Mouse (Mus musculus) kidney, adult 9 months (tissue): ENCODE results near the gene Gm43518.

Experiments used
- DNase-seq: peaks from one replicate; pipeline ENCODE4 v3.0.0; 2022

The Gm43518 gene

DNA sequence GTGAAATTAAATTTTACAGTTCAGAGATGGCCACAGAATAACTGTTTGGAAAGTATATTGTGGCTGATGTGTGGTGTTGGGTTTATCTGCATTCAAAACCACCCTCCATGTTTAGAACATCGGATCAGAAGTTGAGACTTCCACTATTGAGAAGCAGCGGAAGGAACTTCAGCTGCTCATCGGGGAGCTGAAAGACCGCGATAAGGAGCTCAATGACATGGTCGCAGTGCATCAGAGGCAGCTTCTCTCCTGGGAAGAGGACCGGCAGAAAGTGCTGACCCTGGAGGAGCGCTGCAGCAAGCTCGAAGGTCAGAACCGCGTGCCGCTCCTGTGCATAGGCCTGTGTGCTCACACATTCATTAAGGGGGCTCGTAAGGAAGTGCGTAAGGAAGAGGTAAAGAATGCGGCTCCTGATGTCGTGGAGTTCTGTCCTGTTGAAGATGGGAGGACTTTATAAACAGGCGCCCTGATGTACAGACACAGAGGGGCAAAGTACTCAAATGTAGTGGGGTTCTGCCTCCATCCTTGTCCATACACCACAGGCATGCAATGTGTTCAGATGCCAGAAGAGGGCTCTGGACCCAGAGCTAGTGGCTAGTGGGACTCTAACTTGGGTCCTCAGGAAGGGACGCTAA lies 6.9 kb downstream of the Gm43518 start:
- peak; percentile 29 for DNase-seq

DNA sequence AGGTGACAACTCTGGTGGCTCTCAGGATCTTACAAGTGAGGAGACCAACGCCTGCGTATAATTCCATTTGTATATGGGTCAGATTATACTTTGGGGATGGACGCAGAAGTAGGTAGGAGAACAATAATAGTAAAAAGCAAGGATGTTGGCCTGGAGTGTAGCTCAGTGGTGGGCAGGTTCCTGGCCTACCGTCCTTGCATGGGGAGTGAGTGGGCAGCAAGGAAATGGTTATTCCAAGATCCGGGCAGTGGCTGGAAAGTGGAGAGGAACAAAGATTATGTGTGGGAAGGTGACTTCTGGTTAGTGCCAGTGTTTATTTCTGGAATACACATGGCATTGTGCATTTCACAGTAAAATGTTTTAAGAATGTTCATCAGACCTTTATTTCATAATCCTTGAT lies 8.7 kb downstream of the Gm43518 start:
- DNase-seq, result no peak

DNA sequence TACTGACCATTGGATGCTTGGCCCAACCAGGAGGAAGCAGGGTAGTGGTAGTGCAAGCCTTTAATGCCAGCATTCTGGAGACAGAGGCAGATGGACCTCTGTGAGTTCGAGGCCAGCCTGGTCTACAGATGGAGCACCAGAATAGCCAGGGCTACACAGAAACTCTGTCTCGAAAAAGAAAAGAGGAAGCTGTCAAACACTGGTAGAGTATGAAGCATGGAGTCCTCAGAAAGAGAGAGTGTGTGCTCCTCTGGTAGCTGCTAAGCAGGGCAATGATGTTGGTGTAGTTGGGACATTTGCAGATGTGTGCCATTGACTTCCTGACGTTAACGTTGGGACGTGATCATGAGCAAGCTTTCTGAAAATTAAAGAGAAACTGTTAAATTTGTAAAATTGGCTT lies 11.3 kb downstream of the Gm43518 start:
- DNase-seq, result no peak

DNA sequence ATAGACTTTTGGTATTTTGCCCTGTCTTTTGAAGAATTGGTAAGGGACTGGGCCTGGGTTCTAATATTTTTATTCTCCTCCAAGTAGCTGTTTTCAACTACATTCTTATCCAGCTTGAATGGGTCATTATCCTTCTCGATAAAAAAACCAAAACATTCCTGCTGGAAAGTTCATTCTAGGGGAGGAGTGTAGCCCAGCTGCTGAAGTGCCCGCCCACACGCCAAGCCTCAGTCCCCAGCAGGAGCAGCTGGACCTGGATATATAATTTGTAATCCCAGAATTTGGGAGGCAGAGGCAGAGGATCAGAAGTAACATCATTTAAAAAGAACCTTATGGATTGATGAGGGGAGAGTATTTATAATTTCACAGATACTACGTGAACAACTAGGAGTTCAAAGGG lies 19.3 kb downstream of the Gm43518 start:
- no peak for DNase-seq

DNA sequence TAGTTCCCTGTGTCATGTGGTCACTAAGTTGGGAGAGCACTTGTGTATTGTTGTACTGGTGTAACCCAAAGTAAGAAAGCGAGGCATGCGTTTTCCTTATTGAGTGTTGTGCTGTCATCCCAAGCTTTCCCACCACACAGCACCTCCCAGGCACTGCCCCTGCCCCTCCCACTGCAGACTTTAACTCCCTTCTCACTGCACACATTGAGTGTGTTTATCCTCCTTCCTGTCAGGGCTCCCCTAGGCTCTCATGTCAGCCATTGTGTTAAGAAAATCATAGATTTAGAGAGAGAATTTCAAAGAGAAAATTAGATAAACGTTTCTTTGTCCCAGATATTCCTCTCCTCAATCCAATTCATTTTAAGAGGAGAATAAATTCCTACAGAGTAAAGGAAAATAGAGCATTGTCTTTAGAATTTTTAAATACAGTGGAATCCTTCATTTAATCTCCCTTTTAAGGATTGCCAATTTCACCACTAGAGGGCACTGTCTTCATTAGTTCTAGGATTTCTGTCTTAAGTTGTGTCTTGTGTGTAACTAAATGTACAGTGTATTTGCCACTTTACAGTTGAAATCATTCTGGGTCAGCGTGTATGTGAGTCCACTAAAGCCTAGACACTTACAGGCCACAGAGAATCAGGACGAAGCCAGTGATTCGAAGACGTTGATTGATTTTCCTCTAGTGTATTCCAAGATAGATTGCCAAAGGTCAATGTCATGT lies 20.0 kb downstream of the Gm43518 start:
- peak; percentile 72 for DNase-seq

DNA sequence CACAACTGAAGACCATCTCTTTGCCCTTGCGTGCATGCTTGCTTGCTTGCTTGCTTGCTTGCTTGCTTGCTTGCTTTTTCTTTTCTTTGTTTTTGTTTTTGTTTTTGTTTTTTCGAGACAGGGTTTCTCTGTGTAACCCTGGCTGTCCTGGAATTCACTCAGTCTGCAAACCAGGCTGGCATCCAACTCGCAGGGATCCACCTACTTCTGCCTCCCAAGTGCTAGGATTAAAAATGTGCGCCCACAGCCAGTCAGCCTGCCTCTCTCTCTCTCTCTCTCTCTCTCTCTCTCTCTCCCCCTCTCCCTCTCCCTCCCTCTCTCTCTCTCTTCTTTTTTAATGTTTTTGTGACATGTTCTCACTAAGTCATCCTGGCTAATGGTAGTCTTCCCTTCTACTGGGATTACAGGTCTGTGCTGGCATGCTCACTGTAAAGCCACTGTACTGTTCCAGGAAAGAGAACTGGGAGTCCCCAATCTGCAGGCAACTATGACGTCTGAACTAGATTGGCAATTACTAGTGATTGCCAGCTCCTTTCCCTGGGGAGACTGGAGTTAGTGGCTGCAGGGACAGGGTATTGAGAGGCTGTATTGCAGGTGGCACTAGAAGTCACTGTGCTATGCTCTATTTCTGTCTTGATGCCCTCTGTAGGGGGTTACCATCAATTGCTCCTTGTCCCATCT lies 25.3 kb downstream of the Gm43518 start:
- no peak for DNase-seq

DNA sequence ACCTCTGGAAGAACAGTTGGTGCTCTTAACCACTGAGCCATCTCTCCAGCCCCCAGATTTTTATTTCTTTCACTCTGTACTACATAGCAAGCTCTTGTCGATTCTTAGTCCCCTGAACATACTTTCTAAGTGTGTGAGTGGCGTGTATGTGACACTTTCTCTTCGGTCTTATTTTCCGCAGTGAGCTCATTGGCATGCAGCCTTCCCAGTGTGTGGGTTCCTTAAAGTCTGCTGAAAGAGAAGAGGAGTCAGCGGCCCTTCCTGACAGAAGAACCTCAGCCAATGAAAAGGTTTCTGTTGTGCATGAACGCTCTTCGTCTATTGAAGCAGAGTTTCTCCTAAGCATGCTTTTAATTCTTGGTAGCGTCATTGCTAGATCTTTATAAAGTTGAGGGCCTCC lies 30.0 kb downstream of the Gm43518 start:
- DNase-seq, result no peak

DNA sequence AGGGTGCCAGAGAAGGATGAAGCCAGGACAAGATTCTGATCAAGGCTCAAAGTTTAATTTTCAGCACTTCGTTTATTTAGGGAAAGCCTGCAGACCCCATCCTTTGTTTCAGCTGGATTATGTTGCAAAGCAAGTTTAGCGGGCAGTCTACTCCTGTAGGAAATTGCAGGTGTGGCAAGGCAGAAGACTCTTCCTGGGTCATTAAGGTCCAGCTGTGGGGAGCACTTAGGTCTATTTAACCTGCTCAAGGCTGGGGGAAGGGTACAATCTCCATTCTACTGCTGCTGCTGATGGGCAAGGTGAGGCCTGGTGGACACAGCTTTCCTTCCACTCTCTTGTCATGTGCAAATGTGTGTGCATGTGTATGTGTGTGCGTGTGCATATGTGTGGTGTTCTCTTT lies 31.8 kb downstream of the Gm43518 start:
- no peak for DNase-seq

DNA sequence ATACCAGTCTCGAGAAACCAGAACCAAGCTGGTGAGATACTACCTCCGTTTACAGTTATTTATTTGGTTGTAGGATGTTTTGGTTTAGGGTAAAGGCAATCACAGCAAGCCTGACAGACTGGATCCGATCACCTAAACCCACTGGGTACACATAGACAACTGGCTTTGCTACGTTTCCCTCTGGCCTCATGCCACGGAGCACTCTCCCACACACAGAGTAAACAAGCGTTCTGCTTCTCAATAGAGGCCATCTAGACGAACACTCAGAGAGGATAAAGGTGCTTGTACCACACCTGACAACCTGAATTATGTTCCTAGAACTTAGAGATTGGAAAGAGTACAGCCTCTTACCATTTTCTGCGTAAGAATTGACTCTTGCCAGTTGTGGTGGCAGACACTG lies 32.9 kb downstream of the Gm43518 start:
- no peak for DNase-seq

DNA sequence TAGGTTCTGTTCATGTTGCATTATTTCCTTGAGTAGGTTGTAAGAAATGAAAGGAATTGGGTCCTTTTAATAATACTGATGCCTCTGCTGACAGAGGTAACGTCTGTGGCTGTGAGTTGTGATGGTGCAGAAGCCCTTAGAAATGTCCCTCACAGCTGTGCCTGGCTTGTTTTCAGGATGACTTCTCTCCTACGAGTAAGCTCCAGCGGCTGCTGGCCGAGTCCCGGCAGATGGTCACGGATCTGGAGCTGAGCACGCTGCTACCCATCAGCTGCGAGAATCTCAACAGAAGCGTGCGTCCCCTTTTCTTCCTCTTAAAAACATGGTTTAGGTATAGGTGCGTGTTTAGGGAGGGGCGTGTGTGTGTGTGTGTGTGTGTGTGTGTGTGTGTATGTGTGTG lies 33.8 kb downstream of the Gm43518 start:
- DNase-seq, result no peak

DNA sequence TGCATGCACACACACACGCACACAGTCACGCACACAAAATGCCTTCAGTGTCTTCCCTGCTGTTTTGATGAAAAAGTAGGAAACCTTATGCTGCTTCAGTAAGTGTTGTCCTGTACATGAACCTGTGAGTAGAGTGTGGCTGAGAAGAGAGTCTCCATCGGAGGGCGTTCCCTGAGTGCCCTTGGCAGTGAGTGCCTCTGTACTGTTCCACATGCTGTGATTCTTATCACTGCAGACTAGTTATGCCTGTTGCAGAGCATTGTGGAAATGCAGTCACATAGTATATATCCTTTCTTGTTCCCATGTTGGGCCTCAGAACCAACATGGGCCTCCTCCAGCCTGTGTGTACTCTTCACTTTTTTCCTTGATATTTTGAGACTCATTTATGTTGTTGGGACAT lies 37.0 kb downstream of the Gm43518 start:
- no peak for DNase-seq

DNA sequence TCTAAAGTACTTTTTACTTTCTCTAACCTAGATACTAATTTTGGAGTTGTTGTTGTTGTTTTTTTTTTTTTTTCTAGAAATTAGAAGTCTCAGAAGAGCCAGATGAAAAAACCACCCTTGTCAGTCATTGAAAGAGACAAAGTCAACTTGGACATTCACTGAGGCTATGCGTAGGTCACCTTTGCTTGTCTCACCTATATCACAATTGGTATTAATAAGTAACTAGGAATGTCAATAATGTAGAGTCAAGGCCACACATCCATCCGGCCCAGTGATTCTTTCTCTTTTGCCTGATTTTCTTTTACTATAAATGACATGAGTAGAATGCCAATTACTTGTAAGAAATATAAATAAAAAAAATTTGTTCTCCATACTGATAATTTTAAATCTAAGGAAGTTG lies 39.5 kb downstream of the Gm43518 start:
- DNase-seq, result no peak

DNA sequence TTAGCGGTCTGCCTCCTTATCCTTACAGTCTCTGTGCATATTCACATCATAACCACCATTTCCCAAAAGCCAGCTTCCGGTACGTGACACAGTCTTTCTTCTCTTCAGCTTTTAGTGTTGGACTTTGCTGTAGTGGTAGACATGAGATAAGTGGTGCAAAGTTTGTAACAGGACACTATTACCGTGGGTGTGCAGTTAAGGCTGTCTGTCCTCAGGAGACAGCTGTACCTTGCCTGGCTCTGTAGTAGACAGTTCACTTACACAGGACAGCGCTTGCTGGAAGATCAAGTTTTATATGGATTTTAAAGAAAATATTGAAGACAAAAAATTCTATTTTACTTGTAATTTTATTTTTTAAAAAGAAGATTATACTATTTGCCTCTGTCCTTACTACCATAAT lies 41.2 kb downstream of the Gm43518 start:
- no peak for DNase-seq

DNA sequence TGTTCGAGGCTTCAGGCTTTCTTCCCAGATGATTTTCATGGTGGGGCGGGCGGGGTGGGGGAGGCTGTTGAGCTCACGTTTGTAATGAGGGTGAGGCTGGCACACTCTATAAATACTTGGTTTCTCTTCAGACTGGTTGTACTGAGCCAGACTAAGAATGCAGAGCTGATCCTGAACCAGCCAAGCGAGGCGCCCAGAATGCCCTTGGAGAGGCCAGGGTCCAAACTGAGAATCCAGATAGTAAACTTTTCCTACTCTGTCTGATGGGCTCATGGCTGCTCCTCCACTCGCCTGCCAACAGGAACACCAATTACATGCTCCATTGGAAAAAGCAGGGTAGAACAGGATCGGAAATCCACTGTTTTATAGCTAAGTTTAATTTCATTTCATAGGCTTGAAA lies 42.0 kb downstream of the Gm43518 start:
- peak; percentile 82 for DNase-seq

DNA sequence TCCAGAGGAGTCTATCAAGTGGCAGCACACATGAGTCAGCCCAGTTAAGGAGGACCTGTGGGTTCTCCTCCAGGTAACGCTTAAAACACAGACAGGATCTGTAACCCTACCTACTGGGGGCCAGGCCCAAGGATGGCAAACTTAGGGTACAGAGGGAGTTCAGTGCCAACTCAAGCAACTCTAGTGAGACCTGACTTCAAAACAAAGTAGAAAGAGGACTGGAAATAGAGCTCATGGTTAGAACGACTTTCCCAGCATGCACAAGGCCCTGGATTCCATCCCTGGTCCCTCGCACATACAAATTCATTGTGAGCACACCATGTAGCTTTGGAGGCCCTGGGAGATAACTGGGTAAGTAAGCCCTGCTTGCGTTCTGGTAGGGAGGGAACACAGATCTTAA lies 43.4 kb downstream of the Gm43518 start:
- no peak for DNase-seq

DNA sequence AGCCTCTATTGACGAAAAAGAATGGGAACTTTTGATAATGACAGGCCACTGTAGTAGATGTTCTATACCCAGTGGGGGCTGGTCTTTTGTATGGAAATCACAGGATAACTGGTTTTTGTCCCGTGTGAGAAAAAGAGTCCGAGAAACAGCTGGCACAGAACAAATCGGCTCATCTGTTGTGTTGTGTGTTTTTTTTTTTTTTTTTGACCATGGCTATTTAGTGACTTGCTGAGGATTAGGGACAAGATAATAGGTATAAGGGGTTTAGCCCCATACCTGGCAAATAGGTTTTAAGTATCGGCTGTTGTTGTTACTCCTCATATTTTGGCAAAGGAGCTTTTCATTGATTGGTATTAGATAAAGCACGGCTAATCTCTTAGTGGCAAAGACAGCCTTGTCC lies 45.2 kb downstream of the Gm43518 start:
- no peak for DNase-seq

DNA sequence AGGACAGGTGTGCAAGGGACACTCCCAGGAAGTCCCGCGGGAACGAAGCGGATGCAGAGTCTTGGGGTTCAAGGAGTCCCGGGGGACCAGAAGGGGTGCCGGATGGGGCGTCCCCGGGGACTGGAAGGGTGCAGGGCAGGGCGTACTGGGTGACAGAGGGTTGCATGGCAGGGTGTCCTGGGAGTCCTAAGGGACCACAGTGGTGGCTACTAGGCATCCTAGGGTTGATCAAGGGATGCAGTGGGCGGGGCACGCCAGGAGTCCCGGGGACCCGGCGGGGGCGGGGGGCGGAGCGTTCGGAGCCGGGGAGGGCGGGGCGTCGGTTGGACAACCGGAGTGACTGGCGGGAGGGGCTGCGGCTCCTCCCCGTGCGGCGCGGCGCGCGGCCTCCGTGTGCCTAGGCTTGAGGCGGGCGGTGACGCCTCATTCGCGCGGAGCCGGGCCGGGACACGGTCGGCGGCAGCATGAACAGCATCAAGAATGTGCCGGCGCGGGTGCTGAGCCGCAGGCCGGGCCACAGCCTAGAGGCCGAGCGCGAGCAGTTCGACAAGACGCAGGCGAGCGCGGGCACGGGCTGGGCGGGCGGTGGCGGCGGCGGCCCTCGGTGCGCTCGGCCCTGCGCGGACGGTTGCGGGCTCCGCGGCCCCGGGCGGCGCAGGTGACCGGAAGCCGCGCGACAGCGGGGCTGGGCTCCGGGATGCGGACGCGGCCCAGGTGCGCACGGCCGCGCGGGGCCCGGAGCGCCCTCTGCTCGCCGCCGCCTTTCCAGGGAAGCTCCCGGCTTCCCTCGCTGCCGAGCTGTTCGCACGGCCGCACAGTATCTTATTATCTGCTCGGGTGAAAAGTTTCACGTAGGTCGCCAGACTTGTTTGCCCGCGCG lies 46.3 kb downstream of the Gm43518 start, which contains the start of gene Hip1r:
Hip1r (plus strand) TSS at position 330 of the 880 bp plus-strand sequence.
- peak; percentile 85 for DNase-seq

DNA sequence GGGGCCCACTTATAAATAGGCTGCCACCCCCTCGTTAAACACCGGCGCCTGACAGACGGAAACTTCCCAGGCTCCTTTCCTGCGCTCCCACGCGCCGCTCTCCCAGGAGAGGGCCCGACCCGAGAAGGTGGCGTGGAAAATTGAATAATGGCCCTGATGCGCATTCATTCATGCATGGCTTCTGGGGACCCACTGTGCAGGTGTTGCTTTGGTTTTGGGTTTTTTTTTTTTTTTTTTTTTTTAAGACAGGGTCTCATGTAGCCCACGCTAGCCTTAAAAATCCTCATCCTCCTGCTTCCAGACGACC lies 46.9 kb downstream of the Gm43518 start:
- DNase-seq, result no peak

DNA sequence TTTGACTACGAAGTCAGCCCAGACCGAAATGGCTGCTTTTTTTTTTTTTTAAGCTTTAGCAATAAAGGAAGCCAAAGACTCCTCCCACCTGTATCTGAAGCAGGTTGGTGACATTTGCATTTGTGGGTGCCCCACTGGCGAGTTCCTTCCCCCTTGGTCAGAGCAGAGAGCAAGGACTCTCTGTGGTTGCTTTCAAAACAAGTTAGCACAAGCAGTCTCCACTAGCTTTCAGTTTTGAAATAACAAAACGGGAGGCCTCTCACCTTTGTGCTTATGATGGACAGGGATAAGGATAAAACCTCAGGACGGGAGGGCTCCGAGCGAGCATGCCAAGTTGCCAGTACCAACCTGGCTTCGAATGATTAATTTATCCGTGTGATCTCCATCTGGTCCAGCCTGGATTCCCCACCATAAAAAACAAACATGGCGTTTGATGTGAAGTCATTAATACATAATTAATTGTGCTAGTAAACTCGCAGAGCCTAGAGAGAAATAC lies 47.4 kb downstream of the Gm43518 start:
- DNase-seq, result peak; percentile 41

DNA sequence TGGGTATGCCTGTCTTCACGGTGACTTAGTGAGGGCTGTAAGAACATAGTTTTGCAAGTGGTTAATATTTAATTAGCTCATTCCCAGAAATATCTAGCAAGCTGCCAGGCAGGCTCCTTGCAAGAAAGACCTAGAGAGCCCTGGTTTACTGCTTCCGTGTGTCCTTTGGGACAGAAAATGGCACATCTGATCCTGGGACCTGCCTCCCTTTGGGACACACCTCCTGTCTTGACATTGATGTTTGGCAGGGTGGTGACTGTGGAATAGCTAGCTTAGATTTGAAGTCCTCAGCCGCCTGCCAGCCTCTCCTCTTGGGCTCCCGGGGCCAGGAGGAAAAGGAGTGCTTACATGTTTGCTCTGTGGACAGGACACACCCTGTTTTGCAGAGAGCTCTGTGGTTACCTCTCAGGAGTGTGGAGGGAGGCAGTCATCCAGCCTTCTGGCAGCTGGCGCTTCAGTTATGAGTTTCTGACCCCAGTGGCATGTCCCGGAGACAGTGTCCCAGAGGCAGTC lies 48.5 kb downstream of the Gm43518 start:
- peak; percentile 80 for DNase-seq

DNA sequence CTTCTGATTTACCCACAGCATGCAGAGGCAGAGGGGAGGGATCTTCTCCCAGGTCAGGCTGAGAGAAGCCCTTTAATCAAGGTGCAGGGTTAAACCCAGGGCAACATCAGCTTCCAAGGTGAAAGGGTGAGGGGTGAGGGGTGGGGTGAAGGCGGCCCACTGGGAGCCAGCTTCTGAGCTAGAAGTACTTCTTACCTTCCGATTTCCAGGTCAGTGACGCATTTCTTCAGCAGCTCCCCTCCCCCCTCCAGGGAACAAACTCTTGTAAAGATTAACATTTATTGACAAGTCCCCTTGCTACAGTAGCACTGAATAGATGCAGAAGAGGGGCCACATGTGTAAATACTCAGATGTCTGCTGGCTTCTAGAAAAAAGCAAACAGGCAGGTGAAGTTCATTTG lies 50.0 kb downstream of the Gm43518 start:
- DNase-seq, result peak; percentile 49

DNA sequence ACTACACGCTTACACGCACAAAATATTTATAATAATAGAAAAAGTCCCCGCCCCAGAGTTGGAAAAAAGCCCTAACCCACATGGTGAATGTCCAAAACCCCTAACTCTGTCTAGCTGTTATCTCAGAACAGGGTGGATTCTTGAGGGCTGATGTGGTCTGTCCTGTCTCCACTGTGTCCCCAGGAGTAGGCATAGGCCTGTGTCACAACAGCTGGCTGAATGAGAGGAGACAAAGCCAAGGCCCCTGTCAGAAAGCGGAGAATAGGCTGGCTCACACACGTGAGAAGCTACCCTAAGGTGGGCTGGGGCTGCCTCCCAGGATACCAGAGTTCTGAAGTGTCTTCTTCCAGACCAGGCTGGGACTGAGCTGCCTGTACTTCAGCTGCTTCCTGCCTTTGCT lies 50.9 kb downstream of the Gm43518 start:
- no peak for DNase-seq
